Mouse (Mus musculus) olfactory bulb, adult 2 months (tissue): ENCODE data around the gene Wnt2. TPM values are rescaled to one million over a fixed set of nuclear protein-coding genes. Genes with fewer than 3 reads are reported as not detected.

Experiments
- H3K27ac ChIP-seq: fragments of 200-500 bp; 2 replicates; pipeline ENCODE4 v1.5.1; 2012; ENCODE audit warnings: low read depth, low read length; ENCODE audit not compliant: insufficient read depth
- H3K4me1 ChIP-seq: fragments of 200-500 bp; 2 replicates; pipeline ENCODE4 v1.6.1; 2012; ENCODE audit warnings: low read length; ENCODE audit not compliant: control insufficient read depth, insufficient read depth
- H3K4me3 ChIP-seq: fragments of 200-500 bp; 2 replicates; pipeline ENCODE4 v1.5.1; 2012; ENCODE audit warnings: mild to moderate bottlenecking, low read depth, low read length, moderate library complexity; ENCODE audit not compliant: insufficient read depth
- CTCF ChIP-seq: fragments of 200-500 bp; IDR thresholded peaks from 2 replicates; pipeline ENCODE4 v1.5.1; 2012; ENCODE audit warnings: low read depth, mild to moderate bottlenecking, low read length, moderate library complexity; ENCODE audit not compliant: insufficient read depth
- POLR2A ChIP-seq: fragments of 200-500 bp; IDR thresholded peaks from 2 replicates; pipeline ENCODE4 v1.6.1; 2012; ENCODE audit warnings: mild to moderate bottlenecking, low read depth, low read length, moderate library complexity; ENCODE audit not compliant: insufficient read depth
- WGBS: fragments of 180-500 bp; shearing (Covaris S2); methylation state at CpG from one replicate; pipeline ENCODE4 v1.1.7; 2018; 5-methylcytosine and 5-hydroxymethylcytosine counted together
- polyA plus RNA-seq: library from polyadenylated mRNA; stranded (reverse); fragments of >200 nt; gene quantifications from 2 replicates; pipeline ENCODE4 v1.2.4, GENCODE M21; 2012; ENCODE audit warnings: low replicate concordance; ENCODE audit not compliant: missing spikeins, insufficient read depth, insufficient read length

Gene Wnt2
- polyA plus RNA-seq, 1 experiment: not detected

- Histone ChIP-seq H3K27ac (no peak overlapping the region), H3K4me3 (no peak overlapping the region), H3K4me1 (no peaks in the 10 kb centered on the region)
- TF ChIP-seq CTCF (no peak), POLR2A (no peak)
- 96% methylated on average over 9 of the region's 9 CpGs for WGBS
Measured at GRCm38 (mm10) chr6:17990173-17991028, 40.0 kb downstream of the Wnt2 start.

GRCm38 (mm10) chr6:17979361-17979760 lies 51.0 kb downstream of the Wnt2 start:
- TF ChIP-seq CTCF (no peak), POLR2A (no peak)
- Histone ChIP-seq H3K4me1 (no peaks in the 10 kb centered on the region), H3K27ac (no peak overlapping the region), H3K4me3 (no peak overlapping the region)
- 43% methylated on average over 1 of the region's 1 CpGs for WGBS

GRCm38 (mm10) chr6:17978881-17979280 lies 51.5 kb downstream of the Wnt2 start:
- no peak overlapping the region for H3K4me3 ChIP-seq
- no peaks in the 10 kb centered on the region for H3K4me1 ChIP-seq
- TF ChIP-seq CTCF (no peak), POLR2A (no peak)
- WGBS: 45% methylated on average over 3 of the region's 3 CpGs
- no peak overlapping the region for H3K27ac ChIP-seq

- WGBS: 35% methylated on average over 5 of the region's 5 CpGs
- H3K4me1 ChIP-seq: no peaks in the 10 kb centered on the region
- TF ChIP-seq POLR2A (no peak), CTCF (no peak)
- H3K4me3 ChIP-seq: no peak overlapping the region
- no peak overlapping the region for H3K27ac ChIP-seq
Measured at GRCm38 (mm10) chr6:17978324-17978723, 52.1 kb downstream of the Wnt2 start.

- no peak overlapping the region for H3K4me3 ChIP-seq
- H3K27ac ChIP-seq: no peak overlapping the region
- H3K4me1 ChIP-seq: no peaks in the 10 kb centered on the region
- WGBS: 53% methylated on average over 1 of the region's 1 CpGs
- TF ChIP-seq POLR2A: no peak
Measured at GRCm38 (mm10) chr6:17977165-17977564, 53.2 kb downstream of the Wnt2 start.

GRCm38 (mm10) chr6:17974416-17974815 lies 56.0 kb downstream of the Wnt2 start:
- WGBS: 48% methylated on average over 3 of the region's 3 CpGs
- Histone ChIP-seq H3K27ac (no peak overlapping the region), H3K4me1 (no peaks in the 10 kb centered on the region), H3K4me3 (no peak overlapping the region)
- TF ChIP-seq POLR2A (no peak), CTCF (no peak)

- TF ChIP-seq POLR2A: no peak
- TF ChIP-seq CTCF: no peak
- Histone ChIP-seq H3K4me1 (no peaks in the 10 kb centered on the region), H3K27ac (no peak overlapping the region), H3K4me3 (no peak overlapping the region)
Measured at GRCm38 (mm10) chr6:17971393-17971792, 59.0 kb downstream of the Wnt2 start.

GRCm38 (mm10) chr6:17969815-17970214 lies 60.6 kb downstream of the Wnt2 start:
- WGBS: 85% methylated on average over 1 of the region's 1 CpGs
- Histone ChIP-seq H3K4me1 (no peaks in the 10 kb centered on the region), H3K4me3 (no peak overlapping the region), H3K27ac (no peak overlapping the region)
- TF ChIP-seq CTCF (no peak), POLR2A (no peak)

GRCm38 (mm10) chr6:17968467-17969144 lies 61.8 kb downstream of the Wnt2 start:
- no peak for TF ChIP-seq POLR2A
- no peak for TF ChIP-seq CTCF
- WGBS: 31% methylated on average over 1 of the region's 1 CpGs
- Histone ChIP-seq H3K27ac (no peak overlapping the region), H3K4me1 (no peaks in the 10 kb centered on the region), H3K4me3 (no peak overlapping the region)
